Mouse (Mus musculus) Patski (cell line): ENCODE data around the gene Fermt1. TPM values are rescaled to one million over a fixed set of nuclear protein-coding genes. Genes with fewer than 3 reads are reported as not detected.

Source experiments
- ATAC-seq: fragments of 100-300 bp; one replicate; pipeline ENCODE4 v1.8.0; 2021
- CTCF ChIA-PET: fragments of 350-600 bp; sonication (Branson Sonifier 250); formaldehyde crosslinking; loops from one replicate; lab custom pipeline; 2022; ENCODE audit warnings: inconsistent platforms; lab: Charles Lee
- POLR2A ChIA-PET: fragments of 350-600 bp; sonication (Branson Sonifier 250); formaldehyde crosslinking; loops from one replicate; lab custom pipeline; 2022; ENCODE audit warnings: antibody characterized with exemption, inconsistent platforms; lab: Charles Lee
- DNase-seq: peaks from one replicate; pipeline ENCODE4 v3.0.0-alpha.2; 2011; ENCODE audit warnings: low read depth, low spot score
- H3K27me3 ChIP-seq: fragments of 371-371 bp; one replicate; pipeline ENCODE4 v1.5.1; 2021
- CTCF ChIP-seq: fragments of 100-300 bp; IDR thresholded peaks from one replicate; pipeline ENCODE4 v1.5.1; 2021
- in situ Hi-C: fragments of 300-500 bp; cut with MboI; formaldehyde crosslinking; loops from 3 replicates; pipeline ENCODE4 v1.11.1; 2018; ENCODE audit warnings: low pct_unique_long_range_greater_than_20kb, mixed read lengths
- polyA plus RNA-seq: library from polyadenylated mRNA; unstranded; gene quantifications from one replicate; pipeline ENCODE4 v1.2.3, GENCODE M21; 2021

Gene Fermt1
- polyA plus RNA-seq, 1 experiment from 2014 or later: 0.41 TPM

DNA sequence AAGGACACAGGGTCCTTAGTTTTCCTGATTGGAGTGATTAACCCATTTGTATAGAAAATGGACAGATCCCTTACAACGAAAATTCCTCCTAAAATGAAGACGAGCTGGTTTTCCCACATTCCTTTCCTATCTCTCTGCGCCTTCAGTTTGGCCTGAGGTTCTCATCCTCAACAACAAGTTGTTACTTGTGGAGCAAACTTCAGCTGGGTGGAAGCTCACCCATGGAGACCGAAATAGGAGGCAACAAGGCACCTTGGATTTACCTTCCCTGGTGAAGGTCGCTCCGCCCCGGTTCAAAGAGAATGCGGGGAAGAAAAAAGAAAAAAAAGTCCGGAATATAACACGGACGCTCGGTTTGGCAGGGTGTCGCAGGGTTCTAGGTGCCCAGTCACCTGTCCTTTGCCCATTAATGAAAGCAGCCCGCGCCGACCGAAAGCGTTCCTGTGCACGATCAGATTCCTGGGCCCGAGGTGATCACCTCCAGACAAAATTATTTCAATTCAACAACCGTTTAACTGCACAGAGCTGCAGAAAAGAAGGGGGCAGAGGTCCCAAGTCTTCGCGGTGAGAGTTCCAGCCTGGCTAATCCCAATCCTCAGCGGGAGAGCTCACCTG is 888 bp downstream of the Fermt1 start:
- POLR2A ChIA-PET: no interaction called here
- in situ Hi-C loops: no loop called here
- CTCF ChIA-PET: no interaction called here
- H3K27me3 ChIP-seq: peaks cover 35% of the 10 kb centered on the region
- no peak for TF ChIP-seq CTCF
- DNase-seq: no peak
- ATAC-seq: no peak

GRCm38 (mm10) chr2:132943997-132944396 is 1.7 kb downstream of the Fermt1 start:
- DNase-seq: no peak
- H3K27me3 ChIP-seq: peaks cover 35% of the 10 kb centered on the region
- in situ Hi-C loops: no loop called here
- POLR2A ChIA-PET: no interaction called here
- ATAC-seq: no peak
- TF ChIP-seq CTCF: no peak
- CTCF ChIA-PET: no interaction called here

DNA sequence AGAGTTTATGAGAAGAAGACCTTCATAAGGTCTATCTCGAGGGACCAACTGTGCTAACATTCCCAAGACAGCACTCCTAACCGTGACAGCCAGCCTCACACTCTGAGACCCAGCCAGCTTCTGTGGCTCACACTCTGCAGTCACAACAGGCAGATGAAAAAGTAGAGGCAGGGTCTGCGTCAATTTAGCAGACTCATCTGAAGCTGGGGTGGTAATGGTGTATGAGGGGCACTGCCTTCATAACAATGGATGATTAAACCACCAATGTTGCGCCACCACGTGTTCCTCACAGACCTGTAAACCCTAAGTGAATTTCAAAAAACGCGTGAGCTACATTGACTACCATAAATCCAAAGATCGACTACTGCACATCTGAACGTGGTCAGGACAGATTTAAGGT is 2.1 kb downstream of the Fermt1 start:
- DNase-seq: no peak
- ChIA-PET CTCF (no interaction called here), POLR2A (no interaction called here)
- ATAC-seq: no peak
- in situ Hi-C loops: no loop called here
- H3K27me3 ChIP-seq: peaks cover 35% of the 10 kb centered on the region
- no peak for TF ChIP-seq CTCF

GRCm38 (mm10) chr2:132939056-132939455 is 6.7 kb downstream of the Fermt1 start:
- H3K27me3 ChIP-seq: peaks cover 23% of the 10 kb centered on the region
- ChIA-PET POLR2A (no interaction called here), CTCF (interaction anchor here (1.2 kb wide), 1 partner anchor 31 kb away, joined by 3 read pairs; no protein-coding TSS in a partner anchor)
- TF ChIP-seq CTCF: no peak
- ATAC-seq (no peak), DNase-seq (no peak)
- in situ Hi-C loops: no loop called here

DNA sequence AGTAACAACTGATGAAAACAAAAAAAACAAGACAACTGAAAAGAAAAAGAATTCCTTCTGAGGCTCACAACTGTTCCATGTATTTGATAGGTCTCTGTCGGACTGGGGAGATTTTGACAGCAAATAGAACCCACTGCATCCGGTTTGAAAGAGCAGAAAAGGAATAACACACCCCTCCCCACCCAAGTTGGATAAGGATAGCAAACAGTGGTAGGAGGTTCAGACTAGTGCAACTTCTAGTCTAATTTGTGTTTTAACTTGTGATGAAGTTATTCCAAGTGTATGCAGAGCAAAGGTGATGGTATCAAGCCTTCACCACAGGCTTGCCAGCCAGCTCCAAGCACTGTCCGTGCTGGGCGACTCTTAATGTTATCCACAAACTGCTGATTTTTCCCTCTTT is 9.5 kb downstream of the Fermt1 start:
- in situ Hi-C loops: no loop called here
- ATAC-seq (no peak), DNase-seq (no peak)
- ChIA-PET POLR2A (no interaction called here), CTCF (no interaction called here)
- no peak for TF ChIP-seq CTCF
- H3K27me3 ChIP-seq: peaks cover 11% of the 10 kb centered on the region

DNA sequence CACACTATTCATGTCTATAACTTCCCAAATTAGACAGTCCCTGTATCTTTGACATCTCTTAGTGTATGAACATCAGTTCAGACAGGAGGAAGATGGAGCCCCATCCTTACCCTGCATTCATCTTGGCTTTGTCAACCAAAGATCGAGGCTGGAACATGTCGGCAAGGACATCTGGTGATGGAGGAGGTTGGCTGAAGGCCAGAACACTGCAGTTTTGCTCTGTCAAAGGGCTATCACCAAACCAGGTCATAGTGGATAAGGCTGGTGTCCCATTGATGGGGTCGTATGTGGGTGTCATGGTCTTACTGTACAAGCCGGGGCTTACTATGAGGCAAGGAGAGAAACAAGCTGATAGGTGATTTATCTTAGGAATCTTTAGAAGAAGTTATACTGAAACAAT is 11.0 kb downstream of the Fermt1 start:
- CTCF ChIA-PET: no interaction called here
- peaks cover 11% of the 10 kb centered on the region for H3K27me3 ChIP-seq
- DNase-seq (no peak), ATAC-seq (no peak)
- POLR2A ChIA-PET: no interaction called here
- in situ Hi-C loops: no loop called here
- TF ChIP-seq CTCF: no peak

- DNase-seq (no peak), ATAC-seq (no peak)
- peaks cover 11% of the 10 kb centered on the region for H3K27me3 ChIP-seq
- no peak for TF ChIP-seq CTCF
- in situ Hi-C loops: no loop called here
- ChIA-PET POLR2A (no interaction called here), CTCF (no interaction called here)
Observed at GRCm38 (mm10) chr2:132934142-132934541, 11.6 kb downstream of the Fermt1 start.

GRCm38 (mm10) chr2:132928999-132929398 is 16.7 kb downstream of the Fermt1 start:
- no peak for TF ChIP-seq CTCF
- peaks cover 5% of the 10 kb centered on the region for H3K27me3 ChIP-seq
- in situ Hi-C loops: no loop called here
- ATAC-seq (no peak), DNase-seq (no peak)
- ChIA-PET CTCF (no interaction called here), POLR2A (no interaction called here)

GRCm38 (mm10) chr2:132927871-132928270 is 17.8 kb downstream of the Fermt1 start:
- in situ Hi-C loops: no loop called here

GRCm38 (mm10) chr2:132927298-132927697 is 18.4 kb downstream of the Fermt1 start:
- in situ Hi-C loops: no loop called here

More at GRCm38 (mm10) chr2:132927871-132928270, 17.8 kb downstream of the Fermt1 start:
- DNase-seq (no peak), ATAC-seq (no peak)
- CTCF ChIA-PET: no interaction called here
- POLR2A ChIA-PET: no interaction called here
- H3K27me3 ChIP-seq: peaks cover 5% of the 10 kb centered on the region
- TF ChIP-seq CTCF: no peak

GRCm38 (mm10) chr2:132923290-132924085 is 22.2 kb downstream of the Fermt1 start:
- in situ Hi-C loops: loop anchor here (25.0 kb wide), 1 partner anchor 611 kb away; no protein-coding TSS in a partner anchor
- ChIA-PET POLR2A (no interaction called here), CTCF (no interaction called here)
- TF ChIP-seq CTCF: no peak
- no peak for DNase-seq
- peaks cover 5% of the 10 kb centered on the region for H3K27me3 ChIP-seq
- ATAC-seq: peak; percentile 51

More at GRCm38 (mm10) chr2:132927298-132927697, 18.4 kb downstream of the Fermt1 start:
- DNase-seq: no peak
- ChIA-PET POLR2A (no interaction called here), CTCF (no interaction called here)
- ATAC-seq: no peak
- TF ChIP-seq CTCF: no peak
- H3K27me3 ChIP-seq: peaks cover 5% of the 10 kb centered on the region
